Mouse (Mus musculus) Patski (cell line): ENCODE results near the gene Stub1. TPM values are rescaled to one million over a fixed set of nuclear protein-coding genes. Genes with fewer than 3 reads are reported as not detected.
"Not testable (repeated sequence)": the region's sequence is repeated elsewhere in the genome, so short reads cannot be mapped to it uniquely, and the experiment has no call there.

Experiments
- ATAC-seq: fragments of 100-300 bp; one replicate; pipeline ENCODE4 v1.8.0; 2021
- CTCF ChIA-PET: fragments of 350-600 bp; sonication (Branson Sonifier 250); formaldehyde crosslinking; loops from one replicate; lab custom pipeline; 2022; ENCODE audit warnings: inconsistent platforms; lab: Charles Lee
- POLR2A ChIA-PET: fragments of 350-600 bp; sonication (Branson Sonifier 250); formaldehyde crosslinking; loops from one replicate; lab custom pipeline; 2022; ENCODE audit warnings: antibody characterized with exemption, inconsistent platforms; lab: Charles Lee
- DNase-seq: peaks from one replicate; pipeline ENCODE4 v3.0.0-alpha.2; 2011; ENCODE audit warnings: low read depth, low spot score
- H3K27me3 ChIP-seq: fragments of 371-371 bp; one replicate; pipeline ENCODE4 v1.5.1; 2021
- CTCF ChIP-seq: fragments of 100-300 bp; IDR thresholded peaks from one replicate; pipeline ENCODE4 v1.5.1; 2021
- in situ Hi-C: fragments of 300-500 bp; cut with MboI; formaldehyde crosslinking; loops from 3 replicates; pipeline ENCODE4 v1.11.1; 2018; ENCODE audit warnings: low pct_unique_long_range_greater_than_20kb, mixed read lengths
- polyA plus RNA-seq: library from polyadenylated mRNA; unstranded; gene quantifications from one replicate; pipeline ENCODE4 v1.2.3, GENCODE M21; 2021

The Stub1 gene
- polyA plus RNA-seq, 1 experiment from 2014 or later: 188 TPM

DNA sequence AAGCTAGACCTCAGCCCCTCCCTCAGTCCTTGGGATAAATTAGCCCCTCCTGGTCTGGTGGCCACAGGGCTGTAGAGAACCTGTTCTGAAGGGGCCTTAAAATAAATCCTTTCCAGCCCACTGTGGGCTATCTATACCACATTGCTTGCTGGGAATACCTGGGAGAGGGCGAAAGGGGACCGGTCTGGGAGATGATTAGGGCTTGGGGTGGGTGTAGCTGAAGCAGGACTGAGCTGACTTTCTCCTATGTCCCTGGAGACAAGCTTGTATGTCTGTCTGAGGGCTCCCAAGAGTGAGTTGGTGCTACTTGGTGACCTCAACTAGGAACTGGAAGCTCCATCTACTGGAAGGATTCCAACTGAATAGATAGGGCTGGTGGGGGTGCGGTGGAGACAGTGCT lies 43.8 kb upstream of the Stub1 start:
- no peak for TF ChIP-seq CTCF
- no peaks in the 10 kb centered on the region for H3K27me3 ChIP-seq
- CTCF ChIA-PET: no interaction called here
- ATAC-seq (no peak), DNase-seq (no peak)
- in situ Hi-C loops: no loop called here
- POLR2A ChIA-PET: interaction anchor here (1.4 kb wide), 1 partner anchor 9 kb away, joined by 8 read pairs; the partner anchor contains the start of gene Mcrip2

DNA sequence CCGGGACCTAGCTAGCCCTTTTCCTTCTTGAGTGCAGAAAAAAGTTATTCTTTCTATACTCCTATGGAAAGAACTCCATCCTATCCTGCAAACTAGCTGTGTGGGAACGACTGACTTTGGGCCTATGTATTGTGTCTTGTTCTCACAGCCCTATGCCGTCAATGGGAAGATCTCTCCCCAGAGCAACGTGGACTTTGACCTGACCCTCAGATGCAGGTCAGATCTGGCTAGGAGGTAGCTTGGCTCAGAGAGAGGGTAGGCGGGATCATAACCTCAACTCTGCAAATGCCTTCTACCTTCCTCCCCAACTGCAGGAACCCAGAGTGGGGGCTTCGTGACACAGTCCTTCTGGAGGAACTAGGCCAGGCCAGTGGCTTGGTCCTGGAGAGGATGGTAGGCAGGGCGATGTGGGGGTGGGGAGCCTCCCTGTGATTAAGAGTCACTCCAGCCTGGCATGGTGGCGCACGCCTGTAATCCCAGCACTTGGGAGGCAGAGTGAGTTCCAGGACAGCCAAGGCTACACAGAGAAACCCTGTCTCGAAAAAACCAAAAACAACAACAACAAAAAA lies 43.2 kb upstream of the Stub1 start:
- in situ Hi-C loops: no loop called here
- CTCF ChIA-PET: no interaction called here
- ATAC-seq (no peak), DNase-seq (no peak)
- POLR2A ChIA-PET: interaction anchor here (1.4 to 1.5 kb wide), 2 partner anchors 8 to 14 kb away, joined by 4 to 8 read pairs; partner anchors contain the start of gene Mcrip2
- no peak for TF ChIP-seq CTCF
- no peaks in the 10 kb centered on the region for H3K27me3 ChIP-seq

DNA sequence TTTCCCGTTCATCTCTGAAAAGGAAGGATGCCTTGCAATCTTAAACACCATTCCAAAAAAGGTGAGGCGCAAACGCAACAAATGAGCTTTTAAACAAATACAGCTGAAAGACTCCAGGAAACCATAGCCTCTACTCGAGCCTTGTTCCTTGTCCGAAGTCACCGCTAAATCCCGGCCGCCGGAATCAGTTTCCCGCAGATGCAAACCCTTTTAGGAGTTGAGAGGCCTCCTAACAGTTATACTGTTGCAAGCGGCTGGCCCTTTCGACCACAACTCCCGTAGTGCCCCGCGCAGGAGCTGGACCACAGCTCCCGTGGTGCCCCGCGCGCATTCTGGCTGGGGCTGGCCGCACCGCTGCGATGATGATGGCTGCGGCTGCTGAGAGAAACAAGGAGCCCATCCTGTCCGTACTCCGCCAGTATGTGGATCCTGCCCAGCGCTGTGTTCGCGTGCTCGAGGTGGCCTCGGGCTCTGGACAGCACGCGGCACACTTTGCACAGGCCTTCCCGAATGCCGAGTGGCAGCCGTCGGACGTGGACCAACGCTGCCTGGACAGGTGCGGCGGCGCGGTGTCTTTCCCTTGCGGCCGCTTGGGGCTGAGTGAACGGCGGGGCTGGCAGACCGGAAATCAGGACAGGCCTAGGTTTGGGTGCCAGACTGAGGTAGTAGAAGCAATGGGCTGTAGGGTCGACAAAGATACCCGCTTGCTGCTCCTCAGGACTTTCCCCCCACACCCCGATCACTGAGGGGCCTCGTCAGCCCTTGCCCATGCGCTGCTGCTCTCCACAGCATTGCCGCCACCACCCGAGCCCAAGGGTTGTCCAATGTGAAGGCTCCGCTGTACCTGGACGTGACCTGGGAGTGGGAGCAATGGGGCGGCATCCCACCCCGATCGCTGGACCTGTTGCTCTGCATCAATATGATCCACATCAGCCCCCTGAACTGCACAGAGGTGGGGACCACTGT lies 42.2 kb upstream of the Stub1 start:
- in situ Hi-C loops: no loop called here
- ChIA-PET CTCF (interaction anchor here (1.1 kb wide), 1 partner anchor 13 kb away, joined by 4 read pairs; no protein-coding TSS in a partner anchor), POLR2A (interaction anchor here (0.9 to 1.7 kb wide), 5 partner anchors 13 to 47 kb away, joined by 3 to 5 read pairs (median 4); partner anchors contain the start of genes Jmjd8 and Wdr90)
- ATAC-seq (peak; percentile 78), DNase-seq (no peak)
- TF ChIP-seq CTCF: no peak
- no peaks in the 10 kb centered on the region for H3K27me3 ChIP-seq

DNA sequence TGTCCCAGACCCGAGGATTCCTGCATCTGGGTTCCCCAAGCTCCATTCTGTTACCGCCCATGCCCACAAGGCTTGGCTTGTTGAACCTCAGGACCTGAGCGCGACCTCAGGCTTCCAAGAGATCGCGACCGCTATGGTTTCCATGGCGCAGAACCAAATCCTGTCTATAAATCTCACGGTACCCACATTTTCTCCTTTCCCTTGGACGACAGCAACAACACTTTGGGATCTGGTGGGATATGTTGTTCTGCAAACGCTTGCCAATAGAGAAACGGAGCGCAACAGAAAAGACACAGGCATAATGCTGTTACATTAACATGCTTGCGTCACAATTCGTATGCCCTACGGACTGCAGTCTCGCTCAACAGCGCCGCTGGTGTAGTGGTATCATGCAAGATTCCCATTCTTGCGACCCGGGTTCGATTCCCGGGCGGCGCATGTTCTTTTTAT lies 41.5 kb upstream of the Stub1 start, which contains the start of gene Mettl26:
Gene Mettl26, plus strand, starts transcription at position 354 of the 450 bp plus-strand sequence.
- no peak for DNase-seq
- TF ChIP-seq CTCF: no peak
- POLR2A ChIA-PET: interaction anchor here (0.8 to 1.7 kb wide), 6 partner anchors 10 to 46 kb away, joined by 3 to 4 read pairs (median 4); partner anchors contain the start of genes Jmjd8 and Wdr90
- CTCF ChIA-PET: interaction anchor here (1.1 kb wide), 1 partner anchor 12 kb away, joined by 4 read pairs; no protein-coding TSS in a partner anchor
- no peaks in the 10 kb centered on the region for H3K27me3 ChIP-seq
- ATAC-seq: no peak
- in situ Hi-C loops: no loop called here

DNA sequence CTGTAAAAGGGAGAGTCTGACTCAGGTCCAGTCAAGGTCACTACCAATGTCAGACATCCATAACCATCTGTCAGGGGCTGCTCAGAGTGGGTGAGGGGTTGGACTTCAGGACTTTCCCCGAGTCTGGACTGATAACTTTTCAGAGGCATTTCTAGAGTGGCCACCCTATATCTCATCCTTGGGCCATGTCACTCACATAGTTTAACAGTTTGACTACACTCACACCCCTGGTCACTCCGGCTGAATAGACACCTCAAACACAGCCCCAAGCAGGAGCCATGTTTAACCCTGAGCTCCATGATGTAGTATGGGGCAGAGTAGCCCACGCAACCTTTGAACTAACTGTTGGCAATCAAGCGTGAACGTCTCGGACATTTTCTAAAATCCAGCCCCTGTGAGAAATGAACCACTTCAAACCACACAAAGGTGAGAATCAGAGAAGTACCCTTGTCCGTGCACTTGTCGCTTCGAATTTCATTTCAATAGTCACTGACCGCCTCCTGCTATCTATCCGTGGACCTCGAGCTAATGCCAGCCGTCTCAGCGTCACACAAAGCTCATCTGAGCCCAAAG lies 41.0 kb upstream of the Stub1 start:
- TF ChIP-seq CTCF: no peak
- DNase-seq (no peak), ATAC-seq (no peak)
- in situ Hi-C loops: no loop called here
- CTCF ChIA-PET: no interaction called here
- no peaks in the 10 kb centered on the region for H3K27me3 ChIP-seq
- POLR2A ChIA-PET: interaction anchor here (0.8 to 1.7 kb wide), 4 partner anchors 10 to 46 kb away, joined by 3 to 4 read pairs (median 3); partner anchors contain the start of gene Jmjd8

DNA sequence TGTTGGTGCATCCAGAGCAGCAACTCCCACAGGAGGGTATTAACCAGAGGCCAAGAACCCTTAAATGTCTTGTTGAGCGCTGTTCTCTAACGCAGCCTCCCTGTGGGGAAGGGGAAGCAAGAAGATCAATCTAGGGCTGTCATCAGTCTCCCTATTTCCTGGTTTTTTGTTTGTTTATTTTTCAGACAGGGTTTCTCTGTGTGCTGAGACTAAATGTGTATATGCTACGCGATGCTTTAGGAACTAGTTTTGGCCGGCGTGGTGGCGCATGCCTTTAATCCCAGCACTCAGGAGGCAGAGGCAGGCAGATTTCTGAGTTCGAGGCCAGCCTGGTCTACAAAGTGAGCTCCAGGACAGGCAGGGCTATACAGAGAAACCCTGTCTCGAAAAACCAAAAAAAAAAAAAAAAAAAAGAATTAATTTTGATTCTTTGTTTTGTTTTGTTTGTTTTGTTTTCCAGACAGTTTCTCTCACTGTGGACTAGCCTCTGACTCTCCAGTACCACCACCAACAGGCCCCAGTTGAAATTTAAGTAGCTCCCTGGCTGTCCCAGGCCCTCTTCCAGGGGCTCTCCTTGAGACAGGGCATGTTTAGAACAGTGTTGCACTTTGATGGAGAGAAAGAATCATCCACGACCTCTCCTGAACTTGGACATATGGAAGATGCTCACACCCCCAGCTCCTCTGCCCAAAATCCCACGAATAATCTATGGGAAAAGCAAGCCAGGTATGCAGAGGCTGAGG lies 40.4 kb upstream of the Stub1 start:
- in situ Hi-C loops: no loop called here
- DNase-seq (no peak), ATAC-seq (no peak)
- CTCF ChIA-PET: no interaction called here
- TF ChIP-seq CTCF: no peak
- no peaks in the 10 kb centered on the region for H3K27me3 ChIP-seq
- POLR2A ChIA-PET: interaction anchor here (0.8 to 1.7 kb wide), 3 partner anchors 9 to 44 kb away, joined by 3 to 4 read pairs (median 3); no protein-coding TSS in a partner anchor

DNA sequence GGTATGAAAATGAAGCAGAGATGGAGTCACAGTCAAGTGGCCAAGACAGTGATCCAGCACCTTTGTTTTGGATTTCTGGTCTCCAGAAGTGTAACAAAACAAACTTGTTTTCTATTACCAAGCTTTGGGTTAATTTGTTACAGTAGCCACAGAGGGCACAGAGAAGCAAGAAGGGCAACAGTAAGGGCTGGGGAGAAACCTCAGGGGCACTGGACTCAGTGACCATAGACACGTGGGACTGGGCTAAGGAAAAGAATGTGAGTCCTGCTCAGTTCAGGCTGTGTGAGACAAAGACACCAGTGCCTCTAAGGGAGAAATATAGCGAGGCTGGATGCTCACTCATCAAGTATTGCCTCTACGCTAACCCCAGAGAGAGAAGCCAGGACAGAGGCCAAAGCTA lies 39.5 kb upstream of the Stub1 start:
- in situ Hi-C loops: no loop called here

DNA sequence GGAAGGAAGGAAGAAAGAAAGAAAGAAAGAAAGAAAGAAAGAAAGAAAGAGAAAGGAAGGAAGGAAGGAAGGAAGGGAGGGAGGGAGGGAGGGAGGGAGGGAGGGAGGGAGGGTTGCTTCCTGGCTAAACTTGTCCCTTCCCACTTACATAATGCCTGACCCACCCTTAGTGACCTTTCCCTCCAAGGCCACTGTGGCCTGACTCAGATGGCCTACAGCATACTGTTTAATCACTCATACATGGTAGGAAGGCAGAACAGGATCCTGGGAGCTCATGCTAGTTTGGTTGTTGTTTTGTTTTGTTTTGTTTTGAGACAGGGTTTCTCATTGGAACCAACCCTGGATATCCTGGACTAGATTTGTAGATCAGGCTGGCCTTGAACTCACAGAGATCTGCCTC lies 38.4 kb upstream of the Stub1 start:
- in situ Hi-C loops, ATAC-seq, POLR2A ChIA-PET, DNase-seq, H3K27me3 ChIP-seq: not testable (repeated sequence)
- CTCF ChIA-PET: interaction anchor here (0.7 kb wide), 1 partner anchor 10 kb away, joined by 3 read pairs; the partner anchor contains the start of gene Wdr90

More for the DNA sequence above, 39.5 kb upstream of the Stub1 start:
- TF ChIP-seq CTCF: no peak
- ATAC-seq (no peak), DNase-seq (no peak)
- ChIA-PET POLR2A (no interaction called here), CTCF (no interaction called here)
- no peaks in the 10 kb centered on the region for H3K27me3 ChIP-seq

DNA sequence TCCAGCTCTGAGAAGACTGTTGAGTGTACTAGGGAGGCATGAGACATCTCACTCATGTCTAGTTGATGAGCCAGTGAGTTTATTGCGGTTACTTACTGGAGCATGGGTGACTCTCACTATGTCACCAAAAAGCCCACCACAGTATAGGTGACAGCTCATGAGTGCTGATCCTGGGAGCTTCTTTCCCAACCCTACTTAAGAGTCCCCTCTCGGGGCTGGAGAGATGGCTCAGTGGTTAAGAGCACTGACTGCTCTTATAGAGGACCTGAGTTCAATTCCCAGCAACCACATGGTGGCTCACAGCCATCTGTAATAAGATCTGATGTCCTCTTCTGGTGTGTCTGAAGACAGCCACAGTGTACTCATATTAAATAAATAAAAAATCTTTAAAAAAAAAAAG lies 36.8 kb upstream of the Stub1 start:
- CTCF ChIA-PET: interaction anchor here (1.3 kb wide), 1 partner anchor 22 kb away, joined by 3 read pairs; no protein-coding TSS in a partner anchor
- no peak for DNase-seq
- POLR2A ChIA-PET: no interaction called here
- in situ Hi-C loops: no loop called here
- no peak for ATAC-seq
- no peaks in the 10 kb centered on the region for H3K27me3 ChIP-seq
- no peak for TF ChIP-seq CTCF
